Mouse (Mus musculus) lung, embryonic 14.5 days (tissue): ENCODE data around the gene Tmem140. TPM values are rescaled to one million over a fixed set of nuclear protein-coding genes. Genes with fewer than 3 reads are reported as not detected.

Experiments used
- ATAC-seq: fragments of 200-750 bp; cut with Nextera tagmentation; 2 replicates; pipeline ENCODE4 v1.8.0; 2017; ENCODE audit warnings: mild to moderate bottlenecking, moderate TSS enrichment, moderate library complexity; ENCODE audit not compliant: insufficient read depth
- DNase-seq: peaks from one replicate; pipeline ENCODE4 v3.0.0-alpha.2; 2015
- H3K27ac ChIP-seq: fragments of 300-500 bp; sonication (generic); 2 replicates; pipeline ENCODE4 v1.5.1; 2014; ENCODE audit warnings: low read depth, mild to moderate bottlenecking, moderate library complexity
- H3K27me3 ChIP-seq: fragments of 300-500 bp; sonication (generic); 2 replicates; pipeline ENCODE4 v1.6.1; 2014; ENCODE audit warnings: low read length, control low read depth; ENCODE audit not compliant: insufficient read depth
- H3K36me3 ChIP-seq: fragments of 300-500 bp; sonication (generic); 2 replicates; pipeline ENCODE4 v1.6.1; 2014; ENCODE audit warnings: control low read depth; ENCODE audit not compliant: insufficient read depth
- H3K4me1 ChIP-seq: fragments of 300-500 bp; sonication (generic); 2 replicates; pipeline ENCODE4 v1.6.1; 2014; ENCODE audit warnings: antibody characterized with exemption, control low read depth; ENCODE audit not compliant: insufficient read depth
- H3K4me2 ChIP-seq: fragments of 300-500 bp; sonication (generic); 2 replicates; pipeline ENCODE4 v1.6.1; 2014; ENCODE audit warnings: mild to moderate bottlenecking
- H3K4me3 ChIP-seq: fragments of 300-500 bp; sonication (generic); 2 replicates; pipeline ENCODE4 v1.5.1; 2014; ENCODE audit warnings: low read depth, low read length
- H3K9ac ChIP-seq: fragments of 300-500 bp; sonication (generic); 2 replicates; pipeline ENCODE4 v1.6.1; 2014
- H3K9me3 ChIP-seq: fragments of 300-500 bp; sonication (generic); 2 replicates; pipeline ENCODE4 v1.6.1; 2016; ENCODE audit warnings: low read depth, low read length, control low read depth
- CTCF ChIP-seq: IDR thresholded peaks from 2 replicates; pipeline ENCODE4 v1.5.1; 2016; ENCODE audit warnings: antibody characterized with exemption, low read depth
- WGBS: fragments of 180-500 bp; shearing (Covaris S2); extraction: QIAGEN DNeasy Blood & Tissue Kit; methylation state at CpG from one replicate; pipeline ENCODE4 v1.1.7; 2014; 5-methylcytosine and 5-hydroxymethylcytosine counted together
- polyA plus RNA-seq: library from polyadenylated mRNA; unstranded; fragments of >200 nt; fragmentation: Nextera tagmentation; extraction: Ambion mirVana; gene quantifications from 2 replicates; pipeline ENCODE4 v1.2.1, GENCODE M21; 2014

Tmem140 gene
- polyA plus RNA-seq, 1 experiment from 2014 or later, result 2.7 TPM

DNA sequence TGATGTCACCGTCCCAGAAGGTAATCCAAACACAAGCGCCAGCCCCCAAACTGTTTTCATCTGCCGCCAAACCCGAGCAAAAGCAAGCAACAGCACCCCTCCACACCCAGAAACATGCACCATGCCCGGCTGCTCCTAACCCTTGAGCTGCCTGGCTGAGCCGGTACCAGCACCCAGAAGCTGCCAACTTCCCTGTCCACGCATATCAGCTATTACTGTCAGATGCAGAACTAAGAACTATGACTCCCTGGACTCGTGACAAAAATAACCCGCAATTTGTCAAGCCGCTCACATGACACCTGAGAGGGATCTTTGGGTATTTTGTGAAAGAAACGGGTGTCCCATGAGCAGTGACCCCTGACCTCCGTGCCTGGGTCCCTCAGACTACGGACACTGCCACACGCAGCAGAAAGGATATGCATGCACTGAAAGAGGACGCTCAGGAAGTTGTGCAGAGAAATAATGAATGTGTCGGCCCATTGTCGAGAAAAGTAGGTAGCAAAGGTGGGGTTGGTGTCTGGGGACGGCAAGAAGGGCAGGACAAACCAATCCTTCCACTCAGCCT, 44.8 kb downstream of the Tmem140 start:
- no peak overlapping the region for H3K4me3 ChIP-seq
- peaks cover 56% of the 10 kb centered on the region for H3K36me3 ChIP-seq
- DNase-seq, result no peak
- H3K4me1 ChIP-seq, result peaks cover 10% of the 10 kb centered on the region
- peak overlapping the region; percentile 38; the same call in 1 of the 2 replicates for H3K27ac ChIP-seq
- no peak for ATAC-seq
- no peak for TF ChIP-seq CTCF
- H3K9me3 ChIP-seq, result no peaks in the 10 kb centered on the region
- H3K9ac ChIP-seq, result no peak overlapping the region
- WGBS, result 78% methylated on average over 18 of the region's 18 CpGs
- no peak overlapping the region for H3K4me2 ChIP-seq
- H3K27me3 ChIP-seq, result no peaks in the 10 kb centered on the region

DNA sequence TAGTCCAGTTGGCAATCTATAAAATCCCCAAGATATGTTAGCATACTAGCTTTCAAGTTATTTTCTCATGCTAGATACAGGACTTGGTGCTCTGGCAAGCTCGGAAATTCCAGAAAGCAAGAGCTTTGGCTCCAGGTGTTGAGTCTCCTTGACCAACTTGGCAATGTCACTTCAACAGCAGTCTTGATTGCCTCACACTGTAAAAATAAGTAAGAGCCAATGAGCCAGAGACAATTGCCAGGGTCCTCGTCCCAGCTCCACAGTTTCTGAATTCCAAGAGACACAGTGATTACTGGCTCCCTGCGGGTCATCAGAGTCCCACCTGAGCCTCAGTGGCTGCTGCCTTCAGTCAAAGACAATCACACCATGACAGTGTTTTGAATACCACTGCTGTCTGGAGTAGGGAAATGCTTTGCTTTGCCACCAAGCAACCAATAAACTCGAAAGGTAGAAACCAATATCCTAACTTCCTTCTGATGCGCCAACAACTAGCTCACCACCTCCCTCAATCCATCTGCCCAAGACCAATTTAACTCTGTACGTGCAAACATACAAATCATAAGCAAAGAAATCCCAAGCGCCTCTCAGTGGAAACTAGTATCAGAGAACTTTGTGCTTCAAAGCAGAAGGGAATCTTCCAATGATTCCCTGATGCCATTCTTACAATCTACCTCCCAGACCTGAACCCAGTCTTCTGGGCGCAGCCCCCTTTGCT, 46.8 kb downstream of the Tmem140 start:
- H3K27me3 ChIP-seq, result no peaks in the 10 kb centered on the region
- ATAC-seq, result no peak
- WGBS, result 41% methylated on average over 8 of the region's 8 CpGs
- no peaks in the 10 kb centered on the region for H3K9me3 ChIP-seq
- peaks cover 5% of the 10 kb centered on the region for H3K4me1 ChIP-seq
- DNase-seq, result no peak
- peak overlapping the region; percentile 70 for H3K4me2 ChIP-seq
- H3K27ac ChIP-seq, result peak overlapping the region; percentile 83; the same call in 1 of the 2 replicates
- H3K36me3 ChIP-seq, result peaks cover 43% of the 10 kb centered on the region
- peak overlapping the region; percentile 72 for H3K4me3 ChIP-seq
- H3K9ac ChIP-seq, result peak overlapping the region; percentile 61
- TF ChIP-seq CTCF, result no peak

DNA sequence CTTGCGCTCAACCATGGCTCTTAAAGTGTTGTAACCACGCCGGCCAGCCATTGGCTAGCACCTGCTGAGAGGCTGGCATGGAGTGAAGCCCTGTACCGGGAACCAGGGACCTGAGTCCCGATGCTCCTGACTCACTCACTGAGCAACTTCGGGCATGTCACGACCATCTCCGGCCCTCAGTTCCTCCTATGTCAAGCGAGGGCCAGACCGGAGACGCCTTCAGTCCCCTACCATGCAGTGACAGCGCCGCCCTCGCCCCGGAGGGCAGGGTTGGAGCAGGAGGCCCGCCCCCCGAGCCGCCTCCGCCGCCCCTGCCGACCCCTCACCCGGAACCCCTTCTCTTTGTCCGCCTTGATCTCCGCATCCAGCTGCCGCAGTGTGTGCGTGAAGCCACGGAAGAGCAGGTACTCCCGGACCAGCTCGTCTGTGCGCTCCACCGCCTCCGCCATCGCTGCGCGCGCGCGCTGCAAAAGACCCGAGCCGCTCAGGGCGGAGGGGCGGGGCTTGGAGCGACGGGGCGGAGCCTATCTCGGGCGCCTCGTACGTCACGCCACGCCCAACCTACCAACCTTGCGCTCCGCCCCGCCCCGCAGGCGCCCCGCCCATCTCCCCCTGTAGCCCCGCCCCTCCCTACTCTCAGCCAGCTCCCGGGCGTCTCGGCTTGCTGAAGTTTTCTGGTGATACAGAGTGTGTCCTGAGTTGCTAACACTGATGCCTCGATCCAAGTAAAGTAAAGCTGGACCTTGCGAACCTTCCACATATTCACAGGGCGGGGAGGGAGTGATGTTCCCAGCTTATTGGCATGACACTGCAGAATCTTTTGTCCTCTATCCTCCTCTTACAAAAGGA, 47.6 kb downstream of the Tmem140 start, which contains the start of gene Wdr91:
Gene Wdr91, minus strand, starts transcription at position 506 of the 849 bp plus-strand sequence.
- under 1% methylated on average over 64 of the region's 64 CpGs for WGBS
- ATAC-seq (peak; percentile 92), DNase-seq (peak; percentile 97)
- Histone ChIP-seq H3K27me3 (no peaks in the 10 kb centered on the region), H3K4me1 (peaks cover 5% of the 10 kb centered on the region), H3K27ac (peak within 1 kb of the TSS; percentile 83), H3K9me3 (no peaks in the 10 kb centered on the region), H3K4me3 (peak within 1 kb of the TSS; percentile 72), H3K9ac (peak within 1 kb of the TSS; percentile 61), H3K4me2 (peak within 1 kb of the TSS; percentile 70), H3K36me3 (peaks cover 36% of the 10 kb centered on the region)
- peak; percentile 24; the same call in 1 of the 2 replicates for TF ChIP-seq CTCF

DNA sequence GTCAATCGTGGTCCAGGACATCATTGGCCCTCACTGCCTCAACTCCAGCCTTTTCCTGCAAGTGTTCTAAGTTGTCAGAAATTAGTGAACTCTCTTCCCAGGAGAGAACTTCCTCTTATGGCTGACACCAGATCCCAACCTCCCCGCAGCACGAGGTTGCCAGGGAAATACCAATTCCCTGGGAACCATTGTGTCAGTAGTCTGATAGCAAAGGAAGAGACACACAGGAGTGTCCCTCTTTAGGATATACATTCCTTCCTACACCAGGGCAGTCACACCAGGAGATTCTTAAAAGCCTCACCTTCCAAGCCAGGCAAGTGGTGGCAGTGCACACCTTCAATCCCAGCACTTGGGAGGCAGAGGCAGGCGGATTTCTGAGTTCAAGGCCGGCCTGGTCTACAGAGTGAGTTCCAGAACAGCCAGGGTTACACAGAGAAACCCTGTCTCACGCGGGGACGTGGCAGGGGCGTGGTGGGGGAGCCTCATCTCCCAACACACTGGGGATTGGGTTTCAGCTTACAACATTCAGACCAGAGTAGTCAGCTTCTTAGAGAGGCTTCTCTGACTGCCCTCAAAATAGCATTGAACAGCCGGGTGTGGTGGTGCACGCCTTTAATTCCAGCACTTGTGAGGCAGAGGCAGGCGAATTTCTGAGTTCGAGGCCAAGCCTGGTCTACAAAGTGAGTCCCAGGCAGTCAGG, 50.5 kb downstream of the Tmem140 start:
- DNase-seq (no peak), ATAC-seq (no peak)
- TF ChIP-seq CTCF, result no peak
- Histone ChIP-seq H3K4me1 (peaks cover 5% of the 10 kb centered on the region), H3K27me3 (no peaks in the 10 kb centered on the region), H3K36me3 (0 out of 2 replicates have a peak, but pooled peaks cover 8% of the 10 kb centered on the region), H3K27ac (no peak overlapping the region), H3K4me3 (no peak overlapping the region), H3K4me2 (no peak overlapping the region), H3K9ac (no peak overlapping the region), H3K9me3 (no peaks in the 10 kb centered on the region)
- WGBS, result 85% methylated on average over 13 of the region's 13 CpGs

DNA sequence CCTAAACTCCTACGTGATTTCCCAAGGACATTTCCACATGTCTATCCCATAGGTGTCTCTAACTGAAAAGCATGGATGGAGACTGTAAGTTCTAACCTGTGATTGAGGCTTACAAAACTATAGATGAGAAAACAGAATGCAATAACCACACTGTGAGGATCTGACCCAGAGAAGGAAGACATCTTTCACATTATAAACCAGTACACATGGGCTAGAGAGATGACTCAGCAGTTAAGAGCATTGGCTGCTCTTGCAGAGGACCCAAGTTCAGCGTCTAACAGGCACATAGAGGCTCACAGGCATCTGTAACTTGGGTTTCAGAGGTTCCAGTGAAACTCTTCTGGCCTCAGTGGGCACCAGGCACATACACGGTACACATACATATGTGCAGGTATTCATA, 51.5 kb downstream of the Tmem140 start:
- no peak for DNase-seq
- 81% methylated on average over 3 of the region's 3 CpGs for WGBS
- ATAC-seq, result no peak

DNA sequence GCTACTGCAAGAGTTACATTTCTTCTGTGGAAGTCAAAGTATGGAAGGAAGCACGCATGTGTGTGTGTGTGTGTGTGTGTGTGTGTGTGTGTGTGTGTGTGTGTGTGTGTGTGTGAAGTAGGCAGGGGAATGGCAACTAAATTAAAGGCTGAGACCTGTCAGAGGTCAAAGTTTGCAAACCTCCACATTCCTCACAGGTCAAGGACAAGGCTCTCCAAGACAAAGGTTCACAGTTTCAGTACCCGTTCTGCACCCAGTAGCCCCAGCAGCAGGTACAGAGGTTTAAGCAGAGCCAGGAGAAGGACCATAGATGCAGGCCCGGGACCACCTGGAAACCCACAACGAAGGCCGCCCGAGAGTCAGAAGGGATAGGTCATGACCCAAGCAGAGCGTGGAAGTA, 56.2 kb downstream of the Tmem140 start:
- no peak for ATAC-seq
- 71% methylated on average over 7 of the region's 7 CpGs for WGBS
- no peak overlapping the region for H3K9ac ChIP-seq
- no peaks in the 10 kb centered on the region for H3K36me3 ChIP-seq
- no peak overlapping the region for H3K27ac ChIP-seq
- no peak overlapping the region for H3K4me3 ChIP-seq
- H3K9me3 ChIP-seq, result no peaks in the 10 kb centered on the region
- no peak for TF ChIP-seq CTCF
- DNase-seq, result no peak
- H3K27me3 ChIP-seq, result no peaks in the 10 kb centered on the region
- no peak overlapping the region for H3K4me2 ChIP-seq
- H3K4me1 ChIP-seq, result no peaks in the 10 kb centered on the region

More for the DNA sequence above, 51.5 kb downstream of the Tmem140 start:
- H3K9me3 ChIP-seq, result no peaks in the 10 kb centered on the region
- no peaks in the 10 kb centered on the region for H3K36me3 ChIP-seq
- no peak overlapping the region for H3K9ac ChIP-seq
- H3K4me2 ChIP-seq, result no peak overlapping the region
- no peak overlapping the region for H3K27ac ChIP-seq
- H3K27me3 ChIP-seq, result no peaks in the 10 kb centered on the region
- no peak for TF ChIP-seq CTCF
- H3K4me3 ChIP-seq, result no peak overlapping the region
- H3K4me1 ChIP-seq, result peaks cover 5% of the 10 kb centered on the region
